Mouse (Mus musculus) small intestine, adult 2 months (tissue): ENCODE measurements at regions not wholly inside any gene's neighbourhood (a gene's known extent, or its start where the extent isn't known, plus 50 kb on each side); places are given as distances from the start of the nearest gene placed in this dataset.

Experiments used
- H3K27ac ChIP-seq: fragments of 200-500 bp; 2 replicates; pipeline ENCODE4 v1.5.1; 2012; ENCODE audit warnings: low read depth, low read length, control low read depth, inconsistent platforms; ENCODE audit not compliant: insufficient read depth
- H3K27me3 ChIP-seq: fragments of 200-500 bp; 2 replicates; pipeline ENCODE4 v1.6.1; 2012; ENCODE audit warnings: mild to moderate bottlenecking, moderate library complexity, low read length, inconsistent platforms; ENCODE audit not compliant: control insufficient read depth, insufficient read depth
- H3K36me3 ChIP-seq: fragments of 200-500 bp; 2 replicates; pipeline ENCODE4 v1.6.1; 2012; ENCODE audit warnings: mild to moderate bottlenecking, low read length, control low read depth, inconsistent platforms; ENCODE audit not compliant: control insufficient read depth, insufficient read depth
- H3K4me1 ChIP-seq: fragments of 200-500 bp; 2 replicates; pipeline ENCODE4 v1.6.1; 2012; ENCODE audit warnings: low read length, inconsistent platforms, mixed read lengths; ENCODE audit not compliant: control insufficient read depth, insufficient read depth, insufficient read length
- H3K4me3 ChIP-seq: fragments of 200-500 bp; 2 replicates; pipeline ENCODE4 v1.5.1; 2012; ENCODE audit warnings: low read depth, mild to moderate bottlenecking, control low read depth, inconsistent platforms, low read length, moderate library complexity
- CTCF ChIP-seq: fragments of 200-500 bp; IDR thresholded peaks from 2 replicates; pipeline ENCODE4 v1.5.1; 2012; ENCODE audit warnings: low read depth, mild to moderate bottlenecking, control low read depth, inconsistent platforms, low read length, moderate library complexity, mixed read lengths; ENCODE audit not compliant: insufficient replicate concordance, insufficient read length; ENCODE audit errors: extremely low read depth
- POLR2A ChIP-seq: fragments of 200-500 bp; IDR thresholded peaks from 2 replicates; pipeline ENCODE4 v1.6.1; 2012; ENCODE audit warnings: low read depth, mild to moderate bottlenecking, control low read depth, inconsistent platforms, low read length, moderate library complexity
- WGBS: fragments of 180-500 bp; shearing (Covaris S2); methylation state at CpG from one replicate; pipeline ENCODE4 v1.1.7; 2018; 5-methylcytosine and 5-hydroxymethylcytosine counted together

DNA sequence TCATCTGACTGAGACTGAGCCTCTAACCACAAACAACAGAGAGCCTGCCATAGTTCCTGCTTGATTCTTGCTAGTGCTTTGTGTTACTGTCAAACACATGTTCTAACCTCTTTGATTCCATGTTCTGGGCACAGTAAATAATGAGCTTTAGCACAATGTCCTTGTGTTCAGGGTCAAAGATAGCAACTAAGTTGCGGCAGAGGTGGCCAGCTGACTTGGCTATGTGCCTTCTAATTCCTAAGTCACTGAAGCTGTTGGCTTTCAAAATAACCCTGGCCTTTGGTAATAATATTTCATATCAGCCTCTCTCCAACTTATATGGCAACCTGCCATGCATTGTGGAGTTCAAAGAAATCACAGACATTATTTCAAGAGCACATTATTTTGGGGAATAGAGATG, 133.3 kb upstream of the 4933402D24Rik start:
- TF ChIP-seq POLR2A (no peak), CTCF (no peak)
- 9% methylated on average over 1 of the region's 1 CpGs for WGBS

DNA sequence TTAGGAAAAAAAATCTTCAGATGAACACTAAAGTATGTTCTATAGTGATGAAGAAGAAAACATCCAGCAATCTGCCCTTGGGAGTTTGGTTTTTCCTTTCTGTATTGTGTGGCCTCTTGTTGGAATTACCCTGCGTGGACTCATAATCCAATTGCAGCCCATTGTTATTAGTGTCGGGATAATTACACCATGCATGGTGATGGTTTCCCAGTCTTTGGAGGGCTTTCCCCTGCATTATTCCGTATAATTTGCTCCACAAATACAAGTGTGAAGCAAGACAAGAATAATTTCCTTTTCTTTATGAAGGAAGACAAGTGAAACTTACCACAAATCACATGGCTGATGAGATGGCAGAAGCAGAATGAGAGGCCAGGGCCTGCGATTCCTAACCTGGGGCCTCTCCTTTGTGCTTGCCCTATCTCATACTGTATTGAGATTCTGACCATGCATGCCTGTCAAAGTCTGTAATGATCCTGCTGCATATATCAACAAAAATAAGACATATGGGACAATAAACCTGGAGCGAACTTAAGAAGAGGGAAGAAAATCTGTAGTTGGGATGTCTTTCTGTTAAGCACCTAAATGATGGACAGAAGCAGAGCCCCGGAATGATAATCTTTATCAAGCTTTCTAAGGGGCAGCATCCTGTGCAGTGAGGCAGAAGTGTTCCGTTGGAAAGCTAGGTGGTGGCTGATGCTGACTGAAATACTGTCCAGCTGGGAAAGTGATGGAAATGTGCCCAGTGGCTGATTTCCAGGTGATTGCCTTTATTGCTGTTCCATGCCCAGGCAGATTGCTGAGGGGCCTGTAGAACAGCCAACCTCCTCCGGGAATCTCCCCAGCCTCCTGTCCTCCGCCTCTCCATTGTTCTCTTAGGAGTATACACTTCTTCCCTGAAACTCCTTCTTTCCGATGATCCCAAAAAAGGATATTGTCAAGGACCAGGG, 130.8 kb upstream of the 4933402D24Rik start:
- TF ChIP-seq POLR2A (no peak), CTCF (no peak)
- H3K27ac ChIP-seq = no peak overlapping the region
- no peaks in the 10 kb centered on the region; the same call in 1 of the 2 replicates for H3K4me1 ChIP-seq
- 59% methylated on average over 10 of the region's 10 CpGs for whole genome bisulfite sequencing
- H3K27me3 ChIP-seq = peaks cover 12% of the 10 kb centered on the region
- H3K4me3 ChIP-seq = no peak overlapping the region
- no peaks in the 10 kb centered on the region for H3K36me3 ChIP-seq

More for the DNA sequence above, 133.3 kb upstream of the 4933402D24Rik start:
- Histone ChIP-seq H3K27ac (no peak overlapping the region), H3K36me3 (no peaks in the 10 kb centered on the region), H3K27me3 (peaks cover 12% of the 10 kb centered on the region), H3K4me3 (no peak overlapping the region), H3K4me1 (no peaks in the 10 kb centered on the region; the same call in 1 of the 2 replicates)

DNA sequence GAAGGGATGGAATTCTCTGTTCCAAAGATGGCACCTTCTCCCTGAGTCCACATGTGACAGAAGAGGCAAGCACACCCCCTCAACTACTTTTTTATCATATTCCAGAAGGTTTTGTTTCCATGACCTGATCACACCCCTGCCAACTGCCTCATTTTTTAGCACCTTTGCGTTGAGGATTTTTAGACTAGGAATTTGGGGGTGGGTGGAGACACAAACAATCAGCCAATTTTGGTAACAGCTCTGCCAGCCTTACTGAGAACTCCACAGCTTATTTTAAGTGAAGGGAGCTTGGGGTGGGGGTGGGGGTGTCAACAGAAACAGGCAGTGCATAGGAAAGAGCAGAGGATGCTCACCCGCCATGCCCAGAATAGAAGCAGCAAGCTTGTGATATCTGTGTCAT, 129.7 kb upstream of the 4933402D24Rik start:
- H3K4me1 ChIP-seq = no peaks in the 10 kb centered on the region; the same call in 1 of the 2 replicates
- WGBS = 80% methylated on average over 2 of the region's 2 CpGs

DNA sequence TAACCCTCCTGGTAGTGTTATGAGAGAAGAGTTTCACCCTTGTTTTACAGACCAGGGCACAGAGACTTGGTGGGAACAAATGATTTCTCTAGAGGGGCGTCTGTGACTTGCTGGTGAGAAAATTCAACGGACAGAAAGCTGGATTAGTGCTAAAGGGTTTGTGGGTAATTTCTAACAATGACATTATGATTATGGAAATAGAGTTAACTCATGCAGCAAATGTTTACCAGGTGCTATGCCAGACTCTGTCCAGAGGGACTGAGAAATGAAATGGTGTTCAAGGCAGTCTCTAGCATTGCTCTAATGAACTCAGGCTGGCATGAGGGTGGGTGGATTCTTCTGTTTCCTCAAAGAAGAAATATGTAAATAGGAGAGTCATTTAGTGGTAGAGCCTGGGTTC, 128.5 kb upstream of the 4933402D24Rik start:
- peaks cover 12% of the 10 kb centered on the region for H3K27me3 ChIP-seq

More for the DNA sequence above, 129.7 kb upstream of the 4933402D24Rik start:
- no peaks in the 10 kb centered on the region for H3K36me3 ChIP-seq
- H3K27ac ChIP-seq = no peak overlapping the region
- H3K4me3 ChIP-seq = no peak overlapping the region
- peaks cover 12% of the 10 kb centered on the region for H3K27me3 ChIP-seq
- TF ChIP-seq POLR2A (no peak), CTCF (no peak)

DNA sequence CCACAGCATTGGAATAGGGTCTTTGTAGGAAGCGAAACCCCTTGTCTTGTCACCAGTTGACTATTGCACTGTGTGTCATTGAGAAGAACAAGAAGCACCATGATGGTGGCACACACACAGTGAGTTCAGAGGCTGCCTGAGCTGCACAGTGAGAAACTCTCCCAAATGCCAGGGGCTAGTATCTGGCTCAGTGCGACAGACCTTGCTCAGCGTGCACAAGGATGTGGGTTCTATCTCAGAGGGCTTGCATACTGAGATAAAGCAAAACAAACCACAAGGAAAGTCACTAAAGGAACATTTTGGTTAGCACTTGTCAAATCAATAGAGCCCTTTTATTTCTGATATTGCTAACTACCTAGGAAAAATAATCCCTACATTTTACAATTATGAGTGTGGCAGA, 110.5 kb upstream of the 4933402D24Rik start:
- no peaks in the 10 kb centered on the region for H3K36me3 ChIP-seq
- H3K4me1 ChIP-seq = no peaks in the 10 kb centered on the region
- H3K4me3 ChIP-seq = no peak overlapping the region
- H3K27ac ChIP-seq = no peak overlapping the region
- 80% methylated on average over 3 of the region's 3 CpGs for WGBS
- TF ChIP-seq CTCF = no peak
- TF ChIP-seq POLR2A = no peak
- no peaks in the 10 kb centered on the region; the same call in 1 of the 2 replicates for H3K27me3 ChIP-seq

More for the DNA sequence above, 128.5 kb upstream of the 4933402D24Rik start:
- 76% methylated on average over 2 of the region's 2 CpGs for WGBS
- Histone ChIP-seq H3K4me1 (no peaks in the 10 kb centered on the region), H3K27ac (no peak overlapping the region), H3K36me3 (no peaks in the 10 kb centered on the region), H3K4me3 (no peak overlapping the region)
- TF ChIP-seq CTCF (no peak), POLR2A (no peak)

DNA sequence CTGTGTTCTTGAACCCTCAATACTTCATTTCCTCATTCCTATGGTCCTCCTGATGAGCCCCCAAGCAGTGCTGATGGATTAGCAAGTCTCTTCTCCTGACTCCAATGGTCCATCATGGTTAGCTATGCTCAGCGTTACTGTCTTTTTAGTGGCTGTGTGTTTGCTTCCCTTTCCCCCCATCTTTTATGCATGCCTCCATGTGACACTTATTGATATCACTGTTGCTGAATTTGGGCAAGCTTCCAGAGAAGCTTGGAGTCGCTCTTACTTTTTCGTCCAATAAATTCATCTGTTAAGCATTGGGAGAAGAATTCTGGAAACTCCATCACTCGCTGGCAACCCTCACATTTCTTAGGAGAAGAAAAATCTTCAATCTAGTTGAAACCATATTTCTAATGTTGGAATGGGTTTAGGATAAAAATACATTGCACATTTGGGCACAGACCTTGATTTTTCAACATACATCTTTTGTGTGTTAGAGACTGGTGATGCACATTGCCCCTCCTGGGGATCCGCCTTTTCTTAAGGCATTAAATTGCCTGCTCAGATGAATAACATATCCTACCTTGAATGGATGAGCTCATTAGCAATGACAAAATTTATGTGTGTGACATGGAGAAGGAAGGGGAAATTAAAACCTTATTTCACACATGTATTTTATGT, 107.7 kb upstream of the 4933402D24Rik start:
- H3K4me3 ChIP-seq = no peak overlapping the region
- TF ChIP-seq POLR2A (no peak), CTCF (no peak)
- WGBS = 82% methylated on average over 5 of the region's 5 CpGs
- no peaks in the 10 kb centered on the region; the same call in 1 of the 2 replicates for H3K27me3 ChIP-seq
- no peaks in the 10 kb centered on the region for H3K36me3 ChIP-seq
- no peak overlapping the region for H3K27ac ChIP-seq
- no peaks in the 10 kb centered on the region for H3K4me1 ChIP-seq

DNA sequence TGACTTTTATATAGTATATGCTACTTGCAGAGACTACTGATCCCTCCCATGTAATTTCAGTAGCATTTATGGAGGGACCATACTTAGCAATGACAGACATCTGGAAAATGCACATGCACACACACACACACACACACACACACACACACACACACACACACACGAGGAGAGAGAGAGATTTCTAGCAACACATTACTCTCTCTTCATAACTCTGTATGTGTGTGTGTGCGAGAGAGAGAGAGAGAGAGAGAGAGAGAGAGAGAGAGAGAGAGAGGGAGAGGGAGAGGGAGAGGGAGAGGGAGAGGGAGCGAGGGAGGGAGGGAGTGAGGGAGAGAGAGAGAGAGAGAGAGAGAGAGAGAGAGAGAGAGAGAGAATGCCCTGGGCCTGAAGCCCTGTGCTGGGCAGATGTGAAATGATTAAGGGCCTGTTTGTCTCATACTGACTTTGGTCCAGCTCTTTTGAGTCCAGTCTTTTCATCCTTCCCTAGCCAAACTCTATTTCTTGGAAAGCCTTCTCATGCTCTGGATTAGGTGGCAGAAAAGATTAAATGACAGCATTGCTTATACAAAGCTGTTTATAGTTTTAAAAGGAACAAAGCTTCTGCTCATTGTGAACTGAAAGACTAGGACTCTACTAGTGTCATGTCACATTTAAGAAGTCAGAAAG, 106.4 kb upstream of the 4933402D24Rik start:
- no peaks in the 10 kb centered on the region for H3K4me1 ChIP-seq
- no peaks in the 10 kb centered on the region; the same call in 1 of the 2 replicates for H3K27me3 ChIP-seq
- 82% methylated on average over 2 of the region's 3 CpGs for whole genome bisulfite sequencing
- no peak for TF ChIP-seq POLR2A
- TF ChIP-seq CTCF = no peak
- H3K27ac ChIP-seq = no peak overlapping the region
- H3K4me3 ChIP-seq = no peak overlapping the region
- no peaks in the 10 kb centered on the region for H3K36me3 ChIP-seq
